Mouse (Mus musculus): ENCODE measurements at regions not wholly inside any gene's neighbourhood (a gene's known extent, or its start where the extent isn't known, plus 50 kb on each side); places are given as distances from the start of the nearest gene placed in this dataset.

DNA sequence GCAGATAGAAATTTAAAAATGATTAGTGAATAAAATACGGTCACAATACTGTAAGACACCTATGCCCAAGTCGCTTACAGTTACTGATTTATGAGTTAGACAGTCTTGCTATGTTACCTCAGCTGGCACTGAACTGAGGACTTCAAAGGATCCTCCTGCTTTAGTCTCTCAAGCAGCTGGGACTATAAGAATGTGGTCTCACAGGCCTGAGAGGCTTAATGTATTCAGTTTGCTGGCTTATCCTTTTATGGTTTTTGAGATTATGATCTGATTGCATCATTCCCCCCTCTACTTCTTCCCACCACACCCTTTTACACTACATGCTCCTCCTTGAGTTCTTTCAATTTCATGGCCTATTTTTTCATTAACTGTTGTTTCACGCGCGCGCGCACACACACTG lies 179.4 kb upstream of the Sel1l start:
- TF ChIP-seq CTCF (IDR thresholded peaks at IDR 0.05; ENCODE audit: extremely low read depth, insufficient read length, insufficient replicate concordance, low read depth, low read length), result no peak
- TF ChIP-seq POLR2A (IDR thresholded peaks at IDR 0.05; ENCODE audit: low read depth, low read length), result no peak
